Mouse (Mus musculus) layer of hippocampus, adult 9-10 months (tissue): Measurements from ENCODE around the gene Nkiras1.

Experiments
- DNase-seq: peaks from one replicate; pipeline ENCODE4 v3.0.0; 2022; ENCODE audit warnings: low spot score

Nkiras1 gene

DNA sequence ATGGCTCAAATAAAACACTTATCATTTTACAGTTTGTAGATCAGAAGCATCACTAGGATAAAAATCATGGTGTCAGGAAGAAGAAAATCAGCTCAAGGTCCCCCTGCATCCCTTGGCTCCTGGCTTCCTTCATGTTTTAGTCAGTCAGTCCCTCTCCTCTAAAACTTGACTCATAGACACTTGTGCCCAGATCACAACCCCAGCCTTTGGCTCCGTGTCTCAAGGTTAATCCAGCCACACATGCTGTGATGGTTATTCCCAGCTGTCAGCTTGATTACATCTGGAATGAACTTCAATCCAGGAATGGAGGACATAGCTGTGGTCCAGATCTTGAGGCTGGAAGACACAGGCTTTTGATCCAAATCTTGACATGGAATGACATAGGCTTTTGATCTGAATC lies 3.6 kb downstream of the Nkiras1 start:
- no peak for DNase-seq

GRCm38 (mm10) chr14:18280375-18280774 lies 9.4 kb downstream of the Nkiras1 start:
- DNase-seq: no peak

GRCm38 (mm10) chr14:18284581-18284980 lies 13.6 kb downstream of the Nkiras1 start:
- peak; percentile 35 for DNase-seq

- DNase-seq: no peak
These were observed 14.5 kb downstream of the Nkiras1 start for GRCm38 (mm10) chr14:18285476-18285875.

GRCm38 (mm10) chr14:18286441-18286840 lies 15.5 kb downstream of the Nkiras1 start:
- no peak for DNase-seq

- no peak for DNase-seq
These were observed 16.5 kb downstream of the Nkiras1 start for GRCm38 (mm10) chr14:18287391-18287790.

DNA sequence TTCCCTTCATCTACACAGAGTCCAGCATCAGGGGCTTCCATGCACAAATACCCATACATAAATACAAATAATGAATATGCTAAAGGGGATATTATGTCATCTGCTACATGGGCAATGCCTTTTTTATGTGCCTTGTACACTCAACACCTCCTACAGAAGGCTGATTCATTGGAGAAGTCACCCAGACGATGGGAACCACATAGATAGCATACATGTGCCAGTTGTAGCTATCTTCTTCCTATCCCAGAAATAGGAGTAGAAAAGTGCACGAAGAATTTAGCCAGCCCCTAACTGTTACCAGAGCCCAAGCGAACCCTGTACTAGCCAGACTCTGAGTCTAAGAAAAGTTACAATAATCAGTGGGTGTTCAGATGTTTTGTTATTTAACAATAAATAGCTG lies 21.2 kb downstream of the Nkiras1 start:
- no peak for DNase-seq

DNA sequence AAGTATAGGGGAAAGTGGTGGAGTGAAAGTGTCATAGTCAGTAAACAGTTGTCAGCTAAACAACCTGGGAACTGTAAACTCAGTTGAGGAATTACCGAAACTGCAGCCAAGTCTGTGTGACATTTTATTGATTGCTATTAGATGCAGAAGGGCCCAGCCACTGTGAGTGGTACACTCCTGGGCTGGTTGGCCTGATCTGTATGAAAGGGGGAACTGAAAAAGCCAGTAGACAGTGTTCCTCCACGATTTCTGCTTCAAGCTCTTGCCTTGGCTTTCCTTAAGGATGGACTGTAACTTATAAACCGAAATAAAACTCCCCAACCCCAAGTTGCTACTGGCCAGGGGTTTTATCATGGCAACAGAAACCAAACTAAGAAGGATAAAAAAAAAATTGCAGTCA lies 21.6 kb downstream of the Nkiras1 start:
- DNase-seq: no peak

- no peak for DNase-seq
These were observed 26.5 kb downstream of the Nkiras1 start for GRCm38 (mm10) chr14:18297441-18297840.

- DNase-seq: no peak
These were observed 27.9 kb downstream of the Nkiras1 start for GRCm38 (mm10) chr14:18298874-18299273.

- no peak for DNase-seq
These were observed 29.7 kb downstream of the Nkiras1 start for GRCm38 (mm10) chr14:18300676-18301075.

DNA sequence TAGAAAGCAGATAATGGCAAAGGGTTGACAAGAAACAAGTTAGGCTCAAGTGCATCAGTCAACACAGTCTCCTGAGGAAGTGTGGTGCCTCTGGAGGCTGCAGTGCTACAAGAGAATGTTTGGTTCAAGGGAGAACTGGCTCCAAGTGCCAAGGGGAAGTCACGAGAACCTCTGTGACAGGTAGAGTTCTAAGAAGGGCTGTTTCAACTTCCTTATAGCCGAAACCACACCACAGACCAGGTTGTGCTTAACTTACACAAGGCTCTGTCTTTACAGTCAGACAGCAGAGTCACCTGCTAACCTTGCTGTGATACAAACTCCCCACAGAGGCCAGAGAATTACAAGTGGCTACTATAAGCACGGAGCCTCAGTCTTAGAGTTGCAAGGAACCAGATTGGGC lies 30.7 kb downstream of the Nkiras1 start:
- no peak for DNase-seq

- DNase-seq: no peak
These were observed 31.8 kb downstream of the Nkiras1 start for GRCm38 (mm10) chr14:18302750-18303149.

- DNase-seq: peak; percentile 27
These were observed 32.3 kb downstream of the Nkiras1 start for GRCm38 (mm10) chr14:18303262-18303661.

DNA sequence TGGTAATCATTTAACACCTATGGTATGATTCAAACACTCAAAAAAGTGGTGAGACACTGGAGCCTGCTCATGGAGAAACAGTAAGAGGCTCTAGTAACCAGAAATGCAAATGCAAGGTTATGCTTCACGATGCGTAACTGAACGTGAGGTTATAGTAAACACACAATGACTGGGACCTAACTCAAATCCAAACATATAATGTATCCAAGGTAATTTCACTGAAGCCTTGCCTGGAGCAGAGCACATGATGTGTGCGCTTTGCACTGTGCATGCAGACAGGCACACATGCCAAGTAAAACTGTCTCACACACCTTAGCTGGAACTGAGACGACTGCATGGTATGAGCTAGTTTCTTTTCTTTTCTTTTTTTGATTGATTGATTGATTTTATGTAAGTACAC lies 33.2 kb downstream of the Nkiras1 start:
- no peak for DNase-seq

GRCm38 (mm10) chr14:18317457-18318411 lies 46.8 kb downstream of the Nkiras1 start:
- DNase-seq: no peak

DNA sequence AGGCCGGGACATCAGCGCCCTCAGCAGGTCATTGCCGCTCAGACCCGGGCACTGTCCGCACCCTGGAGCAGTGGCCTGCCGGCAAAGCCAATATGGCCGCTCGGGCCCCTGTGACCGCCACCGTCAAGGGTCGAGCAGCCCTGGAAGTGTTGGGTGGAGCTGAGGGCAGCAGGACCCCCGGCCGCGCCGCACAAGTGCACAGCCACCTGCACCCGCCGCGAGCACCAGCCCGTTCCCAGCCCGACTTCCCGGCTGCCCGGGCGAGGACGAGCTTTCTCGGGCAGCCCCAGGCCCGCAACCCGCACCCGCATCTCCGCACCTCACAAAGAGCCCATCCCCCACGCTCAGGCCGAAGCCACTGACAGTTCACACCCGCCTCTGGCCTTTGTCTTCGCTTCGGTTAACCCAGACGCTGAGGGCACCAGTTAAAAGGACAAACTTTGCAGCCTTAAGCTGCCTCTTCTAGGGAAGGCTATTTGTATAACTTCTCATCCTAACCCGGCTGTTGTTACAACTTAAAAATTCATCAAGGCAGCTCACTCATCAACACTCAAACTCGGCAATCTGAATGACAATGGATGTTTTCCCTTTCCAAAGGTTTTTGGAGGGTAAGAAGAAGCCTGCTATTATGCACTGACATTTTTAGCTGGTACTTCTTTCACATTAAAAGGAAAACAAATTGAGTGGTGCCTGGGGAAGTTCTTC lies 56.2 kb downstream of the Nkiras1 start:
- no peak for DNase-seq

- no peak for DNase-seq
These were observed 60.1 kb downstream of the Nkiras1 start for GRCm38 (mm10) chr14:18330789-18331692.

DNA sequence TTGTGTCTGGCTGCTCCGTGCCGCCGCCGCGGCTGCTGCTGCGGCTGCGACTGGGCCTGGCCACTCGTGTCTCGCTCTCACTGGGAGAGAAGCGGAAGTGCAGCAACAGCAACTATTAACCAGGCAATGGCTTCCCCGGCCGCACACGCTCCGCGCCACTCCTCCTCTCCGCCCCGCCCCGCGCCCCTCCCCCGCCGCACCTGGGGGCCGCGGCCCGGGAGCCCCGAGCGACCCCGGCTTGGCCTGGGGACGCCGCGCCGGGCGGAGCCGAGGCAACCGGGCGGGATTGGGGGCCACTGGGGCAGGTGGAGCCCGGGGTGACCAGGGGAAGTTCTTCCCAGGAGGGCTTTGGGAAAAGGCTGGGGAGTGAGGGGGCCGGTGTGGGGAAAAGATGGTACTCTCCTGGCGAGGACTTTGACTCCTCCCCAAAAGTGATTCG lies 60.8 kb downstream of the Nkiras1 start, which contains the start of gene Ube2e1:
TSS of gene Ube2e1 (minus strand) at position 167 of the 439 bp plus-strand sequence.
- no peak for DNase-seq
